Mouse (Mus musculus): ENCODE measurements around the gene Ccdc183.

Gene Ccdc183

DNA sequence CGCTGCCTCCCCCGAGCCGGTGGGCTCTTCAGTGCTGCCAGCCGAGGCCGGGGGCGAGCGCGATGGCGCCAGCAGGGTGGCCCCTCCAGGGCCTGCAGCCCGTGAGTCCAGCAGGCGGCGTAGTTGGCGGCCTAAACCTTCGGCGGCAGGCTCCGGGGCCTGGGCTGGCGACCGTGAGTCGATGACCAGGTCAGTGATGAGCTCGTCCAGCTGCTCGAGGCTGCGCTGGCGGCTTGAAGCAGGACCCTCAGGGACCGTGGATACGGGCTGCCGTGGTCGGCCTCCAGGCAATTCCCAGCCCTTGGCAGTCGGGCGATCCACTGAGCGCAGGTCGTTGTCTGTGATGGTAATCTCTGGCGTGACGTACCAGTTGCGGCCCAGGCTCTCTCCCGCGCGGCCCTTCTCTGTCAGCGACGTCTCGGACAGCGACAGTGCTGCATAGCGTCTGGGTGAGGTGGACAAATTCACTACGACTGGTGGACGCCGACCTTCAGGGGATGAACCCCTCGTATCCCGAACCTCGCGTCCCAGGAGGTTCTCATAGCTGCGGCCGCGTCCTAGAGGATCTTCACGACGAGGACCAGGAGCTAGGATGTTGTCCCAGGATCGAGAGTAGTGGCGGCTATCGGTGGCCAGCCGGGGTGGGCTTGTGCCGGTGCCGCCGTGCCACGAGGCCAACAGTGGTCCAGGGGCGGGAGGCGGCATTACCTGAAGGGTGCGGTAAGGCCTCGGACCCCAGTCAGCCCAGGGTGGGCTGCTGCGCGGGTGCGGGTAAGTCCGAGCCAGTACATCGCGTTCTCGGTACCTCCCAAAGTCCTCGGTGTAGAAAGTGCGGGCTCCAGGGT lies 39.3 kb downstream of the Ccdc183 start:
- DNase-seq (ENCODE audit: low spot score): no peak

- no peak for DNase-seq (ENCODE audit: low spot score)
Measured at GRCm38 (mm10) chr2:25576965-25577891, 40.2 kb downstream of the Ccdc183 start.

DNA sequence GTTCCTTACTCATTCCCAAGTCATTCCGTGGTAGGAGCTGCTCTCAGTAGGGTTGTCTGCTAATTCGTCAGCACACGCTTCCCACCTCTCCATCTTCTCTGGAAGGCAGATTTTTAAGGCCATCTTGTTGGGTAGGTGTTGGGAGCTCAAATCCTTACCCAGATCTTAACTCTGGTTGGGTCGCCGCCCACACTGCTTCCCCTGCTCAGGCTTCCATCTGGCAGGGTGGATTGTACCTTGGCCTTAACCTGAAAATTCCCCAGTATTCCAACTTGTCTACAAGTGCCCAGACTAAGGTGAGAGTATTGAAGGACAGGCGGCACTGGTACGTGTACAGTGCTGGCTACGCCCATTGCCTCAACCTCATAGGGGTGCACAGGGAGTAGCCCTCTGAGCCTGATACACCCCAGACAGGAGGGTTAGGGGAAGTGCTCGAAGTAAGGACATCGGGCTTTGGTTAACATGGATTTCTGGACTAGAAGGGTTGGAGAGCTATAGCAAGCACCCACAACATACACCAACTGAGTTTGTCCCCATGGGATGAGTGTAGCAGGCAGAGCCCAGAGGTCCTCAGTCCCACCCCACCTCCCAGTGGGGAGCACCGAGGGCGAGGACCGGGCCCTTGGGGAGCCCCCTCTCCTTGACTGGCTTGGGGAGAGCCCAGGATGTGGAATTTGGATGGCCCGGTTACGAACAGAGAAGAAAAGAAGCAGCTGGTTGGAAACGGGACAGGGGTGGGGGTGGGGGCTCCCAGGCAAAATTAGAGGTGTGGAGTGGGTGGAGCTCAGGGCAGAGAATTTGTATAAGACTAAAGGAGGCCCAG lies 41.2 kb downstream of the Ccdc183 start:
- no peak for DNase-seq (ENCODE audit: low spot score)

DNA sequence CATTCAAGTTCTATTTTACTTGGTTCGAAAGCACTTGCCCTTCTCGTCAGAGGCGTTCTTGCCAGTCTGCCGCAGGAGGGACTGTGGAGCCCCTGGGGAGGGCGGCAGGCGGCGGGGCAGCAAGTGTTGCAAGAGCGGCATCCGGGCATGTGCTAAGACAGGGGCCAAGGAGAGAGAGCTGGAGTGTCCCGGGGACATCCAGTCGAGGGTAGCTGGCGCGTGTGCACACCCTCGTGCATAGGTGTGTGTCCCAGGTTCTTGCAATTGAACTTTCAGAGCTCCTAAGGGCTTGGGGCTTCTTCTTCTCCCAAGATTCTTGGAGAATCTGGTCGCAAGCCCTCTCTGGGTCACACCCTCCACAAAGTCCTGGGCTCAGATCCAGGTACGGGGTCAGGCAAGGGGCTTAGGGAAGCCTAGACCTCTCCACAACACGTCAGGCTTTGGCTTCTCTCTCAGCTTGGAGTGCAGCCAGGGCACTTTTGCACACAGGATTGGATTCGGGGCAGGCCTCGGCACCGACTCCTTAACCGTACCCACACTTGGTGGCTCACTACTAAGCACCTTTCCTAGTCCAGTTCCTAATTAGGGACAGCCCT lies 41.9 kb downstream of the Ccdc183 start:
- DNase-seq (ENCODE audit: low spot score): no peak

GRCm38 (mm10) chr2:25574579-25575431 lies 42.7 kb downstream of the Ccdc183 start, which contains the start of the genes Mamdc4 and Phpt1:
Gene Mamdc4 (minus strand): TSS chr2:25574845.
Gene Phpt1 (minus strand): TSS chr2:25575224.
- DNase-seq (ENCODE audit: low spot score): peak; percentile 98

GRCm38 (mm10) chr2:25574136-25574535 lies 43.3 kb downstream of the Ccdc183 start:
- DNase-seq (ENCODE audit: low spot score): no peak

GRCm38 (mm10) chr2:25573068-25573467 lies 44.4 kb downstream of the Ccdc183 start:
- no peak for DNase-seq (ENCODE audit: low spot score)

DNA sequence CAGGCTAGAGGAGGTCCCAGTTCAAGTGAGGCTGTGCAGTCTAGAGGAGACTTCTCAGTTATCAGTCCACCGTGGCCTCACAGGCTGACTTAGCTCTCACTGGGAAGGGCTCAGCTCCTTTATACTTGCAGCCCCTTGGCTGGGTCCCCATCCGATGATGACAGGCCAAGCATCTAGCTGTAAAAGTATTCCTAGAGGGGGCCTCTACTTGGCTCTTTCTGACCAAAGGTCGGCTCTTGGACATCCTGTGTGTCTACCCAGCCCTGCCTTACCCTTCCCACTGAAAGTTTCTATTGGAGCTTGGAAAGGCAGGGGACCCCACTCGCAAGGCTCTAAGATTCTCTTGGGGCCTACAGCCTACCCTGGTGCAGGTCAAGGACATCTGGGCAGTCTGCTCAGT lies 46.3 kb downstream of the Ccdc183 start:
- DNase-seq (ENCODE audit: low spot score): no peak

DNA sequence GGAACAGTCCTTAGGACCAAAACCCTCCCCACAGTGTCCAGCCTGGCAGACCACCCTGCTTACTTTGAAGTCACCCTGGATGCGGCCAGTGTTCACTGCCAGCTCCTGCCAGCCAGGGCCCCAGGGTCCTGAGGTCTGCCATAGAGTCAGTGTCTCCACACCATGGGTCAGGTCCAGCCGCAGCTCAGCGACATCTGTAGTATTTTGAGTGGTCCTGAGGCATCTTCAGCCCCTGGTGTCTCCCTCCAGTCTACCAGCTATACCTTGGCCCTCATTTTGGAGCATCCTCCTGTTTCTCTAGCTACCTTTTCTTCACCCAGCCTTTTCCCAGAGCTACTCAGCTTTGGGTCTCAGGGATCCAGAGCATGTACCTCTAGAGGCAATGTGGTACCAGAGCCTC lies 48.2 kb downstream of the Ccdc183 start:
- DNase-seq (ENCODE audit: low spot score): no peak

DNA sequence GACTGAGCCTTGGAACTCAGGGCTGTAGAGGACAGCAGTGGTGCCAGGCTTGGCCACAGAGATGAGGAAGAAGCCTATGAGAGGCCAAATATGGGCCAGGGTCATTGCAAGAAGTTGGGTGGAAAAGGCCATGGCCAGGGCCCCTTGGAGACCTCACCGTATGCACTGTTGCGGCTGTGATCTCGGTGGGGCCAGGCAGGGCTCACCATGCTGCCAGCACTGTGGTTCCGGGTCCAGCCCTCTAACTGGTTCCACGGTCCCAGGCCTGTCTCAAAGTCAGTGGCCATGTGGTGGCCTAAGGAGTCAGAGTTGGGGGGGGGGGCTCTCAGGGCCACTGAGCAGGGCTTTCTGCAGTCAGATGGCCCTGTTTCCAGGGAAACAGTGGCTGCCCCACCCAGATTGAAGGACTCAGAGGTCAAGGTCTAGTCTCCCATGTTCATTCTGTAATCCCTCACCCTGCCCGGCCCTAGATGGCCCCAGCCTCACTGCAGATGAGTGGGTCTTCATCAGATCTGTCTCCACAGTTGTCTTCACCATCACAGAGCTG lies 48.9 kb downstream of the Ccdc183 start:
- no peak for DNase-seq (ENCODE audit: low spot score)

DNA sequence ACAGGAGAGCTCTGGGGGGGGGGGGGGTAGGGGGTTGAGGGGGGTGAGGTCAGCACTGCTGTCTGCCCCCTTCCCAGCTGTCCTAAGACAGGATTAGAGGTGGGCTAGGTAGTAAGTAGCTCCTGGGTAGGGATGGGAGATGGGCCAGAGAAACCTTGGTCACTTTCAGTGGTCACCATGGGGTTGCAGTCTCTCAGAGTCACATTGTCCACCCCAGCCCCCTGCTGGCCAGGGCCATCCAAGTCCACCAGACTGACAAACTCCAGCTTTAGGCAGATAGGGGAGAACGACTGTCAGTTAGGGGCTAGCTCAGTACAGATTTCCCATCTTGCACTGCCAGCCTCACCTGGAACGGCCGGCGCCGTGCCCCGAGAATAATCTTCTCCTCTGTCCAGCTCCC lies 50.9 kb downstream of the Ccdc183 start:
- DNase-seq (ENCODE audit: low spot score): no peak

GRCm38 (mm10) chr2:25565741-25566140 lies 51.7 kb downstream of the Ccdc183 start:
- no peak for DNase-seq (ENCODE audit: low spot score)

DNA sequence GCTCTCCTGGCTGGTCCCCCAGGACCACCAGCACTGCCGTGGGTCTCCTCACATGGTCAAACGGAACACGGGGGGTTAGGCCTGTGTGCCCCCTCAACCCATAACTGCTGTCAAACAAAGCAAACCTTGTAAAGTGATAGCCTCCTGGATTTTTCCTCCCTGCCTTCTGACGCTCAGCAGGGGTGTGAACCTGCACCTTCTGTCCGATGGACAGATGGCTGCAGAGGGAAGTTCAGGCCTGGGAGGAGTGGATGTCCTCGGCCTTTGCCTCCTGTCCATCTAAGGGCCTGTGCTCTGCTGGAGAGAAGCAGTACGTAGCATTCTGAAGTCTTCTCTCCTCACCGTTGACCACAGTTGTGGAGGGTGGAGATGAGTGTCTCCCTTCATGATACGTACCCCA lies 55.5 kb downstream of the Ccdc183 start:
- DNase-seq (ENCODE audit: low spot score): no peak

- DNase-seq (ENCODE audit: low spot score): no peak
Measured at GRCm38 (mm10) chr2:25560551-25560950, 56.9 kb downstream of the Ccdc183 start.

GRCm38 (mm10) chr2:25558774-25559173 lies 58.7 kb downstream of the Ccdc183 start:
- no peak for DNase-seq (ENCODE audit: low spot score)
